Mouse (Mus musculus): ENCODE data around the gene Syncrip.

Gene Syncrip
- long read RNA-seq, experiment 1, full-length matches to known transcripts: 3 of 13 reads
- long read RNA-seq, experiment 1, partial matches to known transcripts: 7 of 13 reads
- long read RNA-seq, experiment 1, other reads (novel, unspliced or antisense): 3 of 13 reads
- long read RNA-seq, experiment 2, full-length matches to known transcripts: 7 of 40 reads
- long read RNA-seq, experiment 2, partial matches to known transcripts: 29 of 40 reads
- long read RNA-seq, experiment 2, other reads (novel, unspliced or antisense): 4 of 40 reads

DNA sequence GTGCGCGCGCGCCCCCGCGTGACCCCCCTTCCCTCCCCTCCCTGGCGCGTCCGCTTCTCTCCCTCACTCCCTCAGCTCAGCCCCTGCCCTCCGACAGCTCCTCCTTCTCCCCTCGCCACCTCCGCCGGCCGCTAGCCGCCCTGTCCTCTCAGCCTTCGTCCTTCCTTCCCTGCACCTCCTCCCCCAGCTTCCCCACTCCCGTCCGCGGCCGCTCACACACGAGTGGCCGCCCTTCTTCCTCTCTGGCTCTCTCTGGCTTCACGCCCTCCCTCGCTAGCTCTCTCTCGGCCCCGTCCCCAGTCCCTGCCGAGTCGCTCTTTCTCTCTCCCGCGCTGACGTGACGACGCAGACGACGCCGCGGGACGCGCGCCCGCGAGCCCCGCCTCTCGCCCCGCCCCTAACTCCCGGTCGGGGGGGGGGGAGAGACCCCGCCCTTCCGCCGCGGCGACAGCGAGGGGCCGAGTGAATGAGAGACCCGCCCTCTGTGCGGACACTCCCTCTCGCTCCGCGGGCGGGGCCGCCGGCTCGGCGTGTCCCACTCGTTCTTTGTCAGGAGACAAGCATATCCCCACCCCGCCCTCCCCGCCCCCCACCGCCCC is at the start of gene Syncrip:
Gene Syncrip (minus strand): TSS at position 345 of the 599 bp plus-strand sequence.
- intact Hi-C loops (cut with DNase I): loop anchor here (5.0 kb wide), 1 partner anchor 45 kb away; the partner anchor contains the start of gene Snx14

DNA sequence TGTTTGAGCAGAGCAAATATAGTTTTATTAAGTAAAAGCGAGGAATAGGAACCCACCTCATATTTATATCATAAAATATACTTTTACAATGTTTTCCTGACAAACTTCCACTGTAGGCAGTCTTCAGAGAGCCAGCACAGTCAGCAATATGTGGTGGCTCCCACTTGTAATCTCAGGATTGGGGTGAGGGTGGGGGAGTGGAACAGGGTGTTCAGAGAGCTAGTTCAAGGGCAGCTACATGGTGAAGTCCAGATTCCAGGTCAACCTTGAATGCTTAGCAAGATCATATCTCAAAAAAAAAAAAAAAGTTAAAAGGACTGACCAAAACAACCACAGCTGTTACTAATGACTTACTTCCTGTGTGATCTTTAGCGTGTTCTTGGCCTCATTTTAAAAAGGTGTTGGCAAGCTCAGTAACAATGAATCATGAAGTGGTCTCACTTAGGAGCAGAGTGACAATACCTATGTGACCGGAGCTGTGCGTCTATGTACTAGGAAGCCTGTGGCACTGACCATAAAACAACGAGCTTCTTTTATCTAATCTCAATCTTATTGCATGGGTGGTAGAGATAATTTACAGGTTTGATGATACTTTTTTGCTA is 47.7 kb upstream of the Syncrip start:
- intact Hi-C loops (cut with DNase I): no loop called here

DNA sequence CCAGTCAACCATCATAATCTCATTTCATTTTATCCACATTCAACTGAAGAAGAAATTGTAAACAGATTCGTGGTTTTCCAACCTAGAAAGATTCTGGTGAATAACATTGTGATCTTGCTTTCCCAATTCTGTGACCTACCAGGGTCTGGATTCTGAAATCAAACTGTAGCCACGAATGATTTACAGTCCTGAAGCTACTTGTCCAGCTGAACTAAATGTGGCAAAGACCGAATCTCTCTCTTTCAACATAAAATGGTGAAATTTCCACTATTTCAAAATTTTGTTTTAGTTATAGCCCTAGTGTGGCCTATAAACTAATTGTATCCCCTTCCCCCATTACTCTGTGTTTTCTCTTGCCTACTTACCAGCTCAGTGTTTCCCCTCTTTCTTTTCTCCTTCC is 47.2 kb upstream of the Syncrip start:
- intact Hi-C loops (cut with DNase I): no loop called here

DNA sequence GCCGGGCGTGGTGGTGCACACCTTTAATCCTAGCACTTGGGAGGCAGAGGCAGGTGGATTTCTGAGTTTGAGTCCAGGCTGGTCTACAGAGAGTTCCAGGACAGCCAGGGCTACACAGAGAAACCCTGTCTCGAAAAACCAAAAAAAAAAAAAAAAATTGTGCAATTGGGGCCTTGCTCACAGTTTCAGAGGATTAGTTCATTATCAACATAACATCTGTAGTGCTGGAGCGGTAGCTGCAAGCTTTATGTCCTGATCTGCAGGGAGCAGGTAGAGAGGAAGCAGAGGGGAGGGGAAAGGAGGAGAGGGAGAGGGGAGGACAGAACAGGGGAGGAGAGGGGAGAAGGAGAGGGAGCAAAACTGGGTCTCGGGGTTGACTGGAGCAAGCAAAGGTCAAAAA is 46.4 kb upstream of the Syncrip start:
- intact Hi-C loops (cut with DNase I): no loop called here

DNA sequence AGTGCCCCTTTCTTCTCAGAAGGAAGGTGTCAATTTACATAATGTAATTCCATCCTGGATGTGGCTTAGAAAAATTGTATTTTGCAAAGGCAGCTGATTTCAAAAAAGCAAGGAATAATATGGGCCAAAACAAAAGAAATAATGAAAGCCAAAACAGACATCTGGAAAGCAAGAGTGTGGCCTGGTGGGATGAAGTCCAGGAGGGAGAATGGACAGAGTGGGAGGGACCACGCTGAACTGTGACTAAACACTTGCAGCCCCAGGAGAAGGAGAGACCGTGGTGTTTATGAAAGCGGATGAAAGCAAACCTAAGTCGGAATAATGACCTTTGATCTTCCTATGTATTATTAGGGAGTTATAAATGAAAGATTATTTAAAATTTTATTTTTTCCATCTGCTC is 45.6 kb upstream of the Syncrip start:
- intact Hi-C loops (cut with DNase I): no loop called here

DNA sequence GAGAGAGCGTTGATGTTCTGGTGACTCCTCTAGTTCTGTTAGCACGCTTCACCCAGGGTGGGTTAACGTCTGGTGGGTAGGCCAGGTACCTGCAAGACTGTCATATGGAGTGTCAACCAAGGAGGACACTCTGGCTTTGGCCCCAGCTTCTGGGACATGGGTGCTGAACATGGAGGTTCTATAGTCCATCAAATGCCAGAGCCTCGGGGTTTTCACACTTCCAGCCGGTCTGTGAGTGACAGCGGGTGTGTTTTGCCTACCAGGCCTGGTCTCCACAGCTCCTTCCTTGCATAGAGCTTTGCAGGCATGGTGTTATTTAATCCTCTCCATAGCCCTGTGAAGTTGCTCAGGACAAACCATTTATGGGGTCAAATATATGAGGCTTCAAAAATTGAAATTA is 43.0 kb upstream of the Syncrip start:
- intact Hi-C loops (cut with DNase I): no loop called here

DNA sequence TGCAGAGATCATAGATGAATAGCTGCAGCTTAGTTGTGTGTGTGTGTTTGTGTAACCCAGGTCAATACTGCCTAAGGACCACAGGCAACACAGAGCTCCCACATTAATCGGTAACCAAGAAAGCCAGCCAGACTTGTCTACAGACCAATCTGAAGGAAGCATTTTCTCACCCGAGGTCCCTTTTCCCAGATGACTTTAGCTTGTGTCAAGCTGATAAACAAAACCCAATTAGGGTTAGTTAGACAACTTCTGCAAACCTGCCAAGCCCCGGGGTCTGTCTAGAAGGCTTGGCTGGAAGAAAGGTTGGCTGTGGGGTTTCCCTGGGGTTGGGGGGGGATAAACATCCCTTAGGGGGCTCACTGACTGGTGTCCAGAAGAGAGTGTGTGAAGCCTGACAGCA is 42.4 kb upstream of the Syncrip start:
- intact Hi-C loops (cut with DNase I): no loop called here

DNA sequence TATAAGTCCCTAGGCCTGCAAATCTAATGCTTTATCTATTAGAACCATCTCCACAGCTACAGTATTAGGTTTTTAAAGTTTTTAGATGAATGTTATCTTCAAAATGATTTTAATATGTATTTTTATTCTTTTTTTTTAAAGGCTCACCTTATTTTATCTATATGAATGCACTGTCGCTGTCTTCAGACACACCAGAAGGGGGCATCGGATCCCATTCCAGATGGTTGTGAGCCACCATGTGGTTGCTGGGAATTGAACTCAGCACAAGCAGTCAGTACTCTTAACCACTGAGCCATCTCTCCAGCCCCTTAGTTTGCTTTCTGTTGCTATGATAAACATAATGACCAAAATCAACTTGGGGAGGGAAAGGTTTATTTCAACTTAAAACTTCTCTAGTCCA is 42.0 kb upstream of the Syncrip start:
- intact Hi-C loops (cut with DNase I): no loop called here

DNA sequence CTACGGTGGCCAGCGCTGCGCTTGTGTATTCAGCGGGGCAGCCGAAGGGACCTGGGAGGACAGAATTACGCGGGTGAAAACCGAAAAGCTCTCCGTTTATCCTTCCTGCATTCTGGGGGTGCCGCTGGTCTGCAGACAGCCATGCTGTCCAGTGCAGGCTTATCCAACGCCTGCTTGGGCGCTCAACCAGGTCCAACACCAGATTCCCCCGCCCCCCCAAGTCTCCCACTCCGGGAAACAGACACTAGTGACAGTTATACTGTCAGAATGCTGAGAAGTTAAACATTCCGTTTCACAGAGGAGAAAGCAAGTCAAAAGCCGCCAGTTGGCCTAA is 40.9 kb upstream of the Syncrip start:
- intact Hi-C loops (cut with DNase I): loop anchor here (2.0 kb wide), 1 partner anchor 39 kb away; no protein-coding TSS in a partner anchor

DNA sequence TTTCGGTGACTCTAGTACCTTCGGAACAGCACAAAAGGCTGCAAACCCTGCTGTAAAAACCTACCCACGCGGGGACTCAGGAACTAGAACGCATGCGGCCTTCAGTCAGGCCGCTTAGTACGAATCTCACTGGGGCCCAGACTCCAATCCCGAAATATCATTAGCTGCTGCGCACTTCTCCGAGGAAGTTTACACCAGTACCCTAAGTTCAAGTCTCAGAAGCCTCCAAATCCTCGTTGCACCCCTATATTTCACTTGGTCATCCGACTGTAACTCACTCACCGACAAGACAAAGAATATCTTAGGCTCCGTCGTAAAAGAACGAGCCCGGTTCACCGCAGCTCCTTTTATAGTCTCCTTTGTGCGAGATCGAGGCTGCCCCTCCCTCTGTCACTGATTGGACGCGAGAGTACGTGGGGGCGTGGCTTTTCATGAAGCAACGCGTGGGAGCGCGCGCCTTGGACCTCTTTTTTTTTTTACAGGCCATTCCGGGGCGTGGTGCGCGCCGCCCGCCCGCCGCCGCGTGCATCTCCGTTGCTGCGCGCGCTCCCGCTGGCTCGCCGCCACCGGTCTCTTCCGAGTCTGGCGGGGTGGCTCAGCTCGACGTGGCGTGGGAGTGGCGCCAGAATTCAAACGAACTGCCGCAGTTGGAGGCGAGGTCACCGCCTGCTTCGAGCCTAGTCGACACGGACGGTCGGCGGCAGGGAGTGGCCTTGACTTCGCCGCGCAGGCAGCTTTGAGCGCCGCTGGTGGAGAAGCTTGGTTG is 40.4 kb upstream of the Syncrip start:
- intact Hi-C loops (cut with DNase I): loop anchor here (2.0 kb wide), 1 partner anchor 38 kb away; no protein-coding TSS in a partner anchor

DNA sequence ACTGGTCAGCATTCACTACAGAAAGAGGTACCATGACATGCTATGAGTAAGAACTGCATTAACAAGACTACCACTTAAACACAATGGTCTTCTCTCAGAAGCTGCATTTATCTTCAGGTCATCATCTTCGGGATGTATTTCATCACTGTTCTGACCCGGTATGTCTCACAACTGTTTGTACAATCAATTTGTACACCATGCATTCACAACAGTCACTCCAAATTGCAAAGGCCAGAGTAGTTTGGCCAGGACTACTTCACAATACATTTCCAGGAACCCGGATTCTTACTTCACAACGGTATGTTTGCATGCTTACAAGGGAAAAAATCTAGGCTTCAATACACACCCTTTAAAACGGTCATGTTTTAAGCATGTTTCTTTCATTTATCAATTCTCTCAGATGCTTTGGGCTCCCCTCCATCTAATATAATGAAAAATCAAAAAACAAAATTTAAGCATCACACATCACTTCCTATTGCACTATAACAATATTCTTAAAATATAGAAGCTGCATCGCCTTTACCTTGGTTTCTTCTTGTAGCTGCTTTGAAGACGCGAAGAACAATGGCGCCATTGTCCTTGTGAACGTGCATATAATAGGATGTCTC is 39.7 kb upstream of the Syncrip start:
- intact Hi-C loops (cut with DNase I): loop anchor here (2.0 kb wide), 1 partner anchor 37 kb away; no protein-coding TSS in a partner anchor

DNA sequence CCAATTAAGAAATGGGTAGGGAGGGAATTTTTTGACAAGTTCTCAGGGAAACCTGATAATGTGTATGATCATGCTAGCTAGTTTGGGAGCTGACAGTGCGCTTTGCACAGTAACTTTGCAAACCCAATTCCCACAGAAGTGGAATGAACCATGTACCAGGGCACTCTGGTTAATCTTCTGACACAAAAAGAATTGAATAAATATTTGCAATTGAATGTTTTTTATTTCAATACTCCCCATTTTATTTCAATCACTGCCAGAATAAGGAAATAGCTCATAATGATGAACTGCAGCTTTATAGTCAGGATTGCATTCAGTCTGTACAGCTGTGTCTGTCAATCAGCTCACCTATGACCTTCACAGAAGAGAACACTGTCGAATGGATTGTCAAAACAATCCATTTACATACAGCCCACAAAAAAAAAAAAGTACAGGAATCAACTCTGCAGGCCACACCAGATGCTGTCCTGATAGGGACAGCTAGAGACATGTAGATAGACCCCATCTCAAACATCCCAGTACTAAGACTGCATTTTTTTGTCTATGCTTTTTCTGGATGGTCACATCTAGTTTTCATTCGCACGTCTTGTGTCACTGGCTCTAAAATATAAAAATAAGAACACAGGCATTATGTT is 38.6 kb upstream of the Syncrip start:
- intact Hi-C loops (cut with DNase I): no loop called here

DNA sequence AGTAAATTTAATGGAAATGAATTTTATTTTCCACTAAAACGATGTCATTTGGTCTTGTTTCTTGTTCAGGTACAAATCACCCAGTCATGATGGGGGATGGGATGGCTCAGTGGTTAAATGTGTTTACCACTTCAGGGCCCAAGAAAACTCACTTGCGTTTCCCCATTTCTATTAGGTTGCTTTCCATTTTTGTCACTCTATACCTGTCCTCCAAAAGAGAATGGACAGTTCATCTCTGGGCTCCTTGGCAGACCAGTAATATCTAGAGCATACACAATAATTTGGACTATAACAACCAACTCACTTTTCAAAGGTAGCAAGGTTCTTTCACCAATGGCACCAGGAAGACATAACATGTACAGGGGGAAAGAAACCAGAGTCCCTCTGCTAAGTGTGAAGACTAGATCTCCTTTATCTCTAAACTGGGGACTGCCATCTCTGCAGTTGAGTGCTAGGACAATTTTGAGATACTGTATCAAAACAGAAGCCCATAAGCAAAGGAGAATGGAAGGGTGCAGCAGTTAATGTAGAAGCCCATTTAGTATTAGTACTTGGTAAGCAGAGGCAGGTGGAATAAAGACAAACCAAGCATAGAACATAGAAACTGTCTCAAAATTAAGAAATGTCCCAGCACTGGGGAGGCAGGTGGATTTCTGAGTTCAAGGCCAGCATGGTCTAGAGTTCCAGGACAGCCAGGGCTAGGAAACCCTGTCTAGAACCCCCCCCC is 37.9 kb upstream of the Syncrip start:
- intact Hi-C loops (cut with DNase I): no loop called here

DNA sequence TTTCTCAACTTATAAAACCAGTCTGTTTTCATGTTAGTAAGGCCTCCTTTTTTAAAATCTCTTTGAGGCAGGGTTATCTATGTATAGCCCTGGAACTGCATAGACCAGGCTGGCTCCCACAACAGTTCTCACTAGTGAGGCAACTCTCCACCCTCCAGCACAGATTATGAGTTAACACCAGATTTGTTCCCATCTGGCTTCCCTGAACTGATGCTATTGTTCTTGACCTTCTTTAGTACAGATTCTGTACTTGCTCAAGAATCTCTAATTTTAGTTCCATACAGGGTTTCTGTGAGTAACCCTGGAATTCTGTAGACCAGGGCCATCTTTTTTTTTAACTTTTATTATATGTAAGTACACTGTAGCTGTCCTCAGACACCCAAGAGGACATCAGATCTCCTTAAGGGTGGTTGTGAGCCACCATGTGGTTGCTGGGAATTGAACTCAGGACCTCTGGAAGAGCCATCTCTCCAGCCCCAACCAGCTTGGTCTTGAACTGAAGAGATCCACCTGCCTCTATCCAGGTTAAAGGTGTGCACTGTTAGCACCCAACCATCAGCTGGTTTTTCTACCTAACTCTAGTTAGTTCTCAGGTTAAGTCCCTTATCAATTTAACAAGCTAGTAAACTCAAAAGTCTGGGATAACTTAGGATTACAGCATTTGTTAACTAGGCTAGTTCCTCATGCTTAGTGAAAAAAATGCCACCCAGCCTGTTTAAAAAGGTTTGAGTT is 37.2 kb upstream of the Syncrip start:
- intact Hi-C loops (cut with DNase I): no loop called here

DNA sequence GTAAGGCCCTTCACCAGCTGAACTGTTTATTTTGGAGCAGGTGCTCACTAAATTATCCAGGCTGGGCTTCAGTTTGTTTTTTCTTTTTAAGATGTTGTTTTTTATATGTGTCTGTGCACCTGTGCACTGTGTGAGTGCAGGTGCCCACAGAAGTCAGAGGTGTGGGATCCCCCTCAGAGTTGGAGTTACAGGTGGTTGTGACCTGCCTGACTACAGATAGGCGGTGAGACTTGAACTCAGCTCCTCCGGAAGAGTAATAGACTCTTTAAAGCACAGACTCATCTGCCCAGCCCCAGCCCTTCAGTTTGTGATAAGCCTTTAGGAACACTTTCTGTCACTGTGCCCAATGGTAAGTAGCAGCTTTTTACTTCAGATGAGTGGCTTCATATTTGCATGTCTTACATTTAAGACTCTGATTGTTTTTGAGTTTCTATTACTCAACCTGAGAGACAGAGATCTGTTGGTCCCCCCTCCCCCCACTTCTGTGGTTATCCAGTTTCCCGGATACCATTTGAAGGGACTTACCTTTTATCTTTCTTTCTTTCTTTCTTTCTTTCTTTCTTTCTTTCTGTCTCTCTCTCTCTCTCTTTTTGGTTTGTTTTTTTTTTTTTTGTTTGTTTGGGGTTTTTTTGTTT is 34.1 kb upstream of the Syncrip start:
- intact Hi-C loops (cut with DNase I): no loop called here

DNA sequence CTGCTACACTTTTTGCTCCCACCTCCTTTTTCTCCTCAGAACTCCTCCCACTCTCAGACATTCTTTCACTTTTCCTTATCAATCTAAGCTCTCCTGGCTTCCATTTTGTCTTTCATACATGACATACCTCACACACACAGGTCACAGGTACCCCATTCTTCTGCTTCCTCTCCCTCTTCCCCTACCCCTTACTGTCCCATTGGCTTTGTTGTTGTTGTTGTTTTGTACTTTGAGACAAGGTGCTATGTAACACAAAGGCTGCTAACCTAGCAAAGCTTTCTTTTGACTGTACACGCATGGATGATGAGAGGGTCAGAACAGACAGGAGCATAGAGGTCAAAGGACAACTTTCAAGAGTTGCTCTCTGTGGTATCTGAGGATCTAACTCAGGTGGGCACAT is 33.2 kb upstream of the Syncrip start:
- intact Hi-C loops (cut with DNase I): no loop called here

DNA sequence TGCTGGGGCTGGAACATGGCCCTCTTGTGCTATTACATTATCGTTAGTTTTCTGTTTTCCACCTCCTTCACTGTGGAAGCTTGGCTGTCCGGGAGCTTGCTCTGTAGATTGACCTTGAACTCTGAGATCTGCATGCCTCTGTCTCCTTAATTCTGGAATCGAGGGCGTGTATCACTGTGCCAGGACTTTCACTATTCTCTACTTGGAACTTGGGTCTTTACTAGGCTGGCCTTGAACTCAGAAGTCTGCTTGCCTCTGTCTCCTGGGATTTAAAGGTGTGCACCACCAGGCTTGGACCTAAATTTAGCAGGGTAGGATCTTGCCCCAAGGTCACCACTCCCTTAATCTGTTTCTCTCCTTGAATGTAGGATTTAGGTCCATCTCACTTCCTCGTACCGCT is 19.5 kb upstream of the Syncrip start:
- intact Hi-C loops (cut with DNase I): no loop called here

DNA sequence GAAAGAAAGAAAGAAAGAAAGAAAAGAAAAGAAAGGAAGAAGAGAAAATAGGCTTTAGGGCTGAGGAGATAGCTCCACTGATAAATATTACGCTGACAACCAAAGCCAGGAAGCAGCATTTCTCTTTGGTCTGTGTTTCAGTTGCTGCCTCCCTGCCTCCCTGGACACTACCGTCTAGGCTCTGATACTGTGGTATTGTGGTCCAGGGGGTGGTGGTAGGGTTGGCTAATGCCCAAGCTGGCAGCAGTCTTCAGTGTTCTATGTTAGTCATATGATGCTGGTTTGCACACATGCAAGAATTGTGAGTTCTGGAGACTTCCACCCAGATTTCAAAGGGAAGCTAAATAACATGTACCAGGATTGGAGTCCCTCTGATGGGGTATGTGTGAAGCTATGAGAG is 17.7 kb upstream of the Syncrip start:
- intact Hi-C loops (cut with DNase I): no loop called here

DNA sequence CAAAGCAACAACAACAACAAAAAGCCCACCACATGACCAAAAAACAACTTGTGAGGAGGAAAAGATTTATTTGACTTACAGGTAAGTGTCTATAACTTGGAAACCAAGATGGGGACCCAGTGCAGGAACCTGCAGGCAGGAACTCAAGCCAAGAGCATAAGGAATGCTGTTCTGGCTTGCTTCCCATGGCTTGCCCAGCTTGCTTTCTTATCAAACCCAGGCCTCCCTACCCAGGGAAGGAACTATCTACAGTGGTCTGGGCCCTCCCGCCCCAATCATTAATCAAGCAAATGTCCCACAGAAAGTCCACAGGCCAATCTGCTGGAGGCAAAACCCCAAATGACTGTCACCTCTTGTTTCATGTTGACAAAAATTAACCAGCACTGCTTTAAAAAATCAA is 10.1 kb upstream of the Syncrip start:
- intact Hi-C loops (cut with DNase I): no loop called here
